Mouse (Mus musculus) fibroblast of lung, adult 2 months (primary cell): ENCODE measurements at regions not wholly inside any gene's neighbourhood (a gene's known extent, or its start where the extent isn't known, plus 50 kb on each side); places are given as distances from the start of the nearest gene placed in this dataset.
"Not testable (repeated sequence)": the region's sequence is repeated elsewhere in the genome, so short reads cannot be mapped to it uniquely, and the experiment has no call there.

Source experiments
- DNase-seq: peaks from one replicate; pipeline ENCODE4 v3.0.0-alpha.2; 2011; ENCODE audit warnings: low read depth

- DNase-seq = not testable (repeated sequence)
Observed at GRCm38 (mm10) chr19:19750069-19750599, 639.1 kb upstream of the Rorb start.

- DNase-seq = no peak
Observed at GRCm38 (mm10) chr19:19747821-19748488, 637.0 kb upstream of the Rorb start.

GRCm38 (mm10) chr19:19719939-19720338 is 608.9 kb upstream of the Rorb start:
- DNase-seq = no peak
